Mouse (Mus musculus) forebrain, embryonic 11.5 days (tissue): Measurements from ENCODE around the gene Bst1. TPM values are rescaled to one million over a fixed set of nuclear protein-coding genes. Genes with fewer than 3 reads are reported as not detected.

Experiments
- ATAC-seq: fragments of 200-750 bp; cut with Nextera tagmentation; replicated peaks from 2 replicates; pipeline ENCODE4 v1.8.0; 2017; ENCODE audit warnings: moderate TSS enrichment; ENCODE audit not compliant: low FRiP score
- DNase-seq: peaks from one replicate; pipeline ENCODE4 v3.0.0-alpha.2; 2017; ENCODE audit warnings: low spot score
- H3K27ac ChIP-seq: fragments of 300-500 bp; sonication (generic); 2 replicates; pipeline ENCODE4 v1.5.1; 2014; ENCODE audit warnings: low read depth, low read length
- H3K27me3 ChIP-seq: fragments of 300-500 bp; sonication (generic); 2 replicates; pipeline ENCODE4 v1.6.1; 2014; ENCODE audit warnings: mild to moderate bottlenecking, low read length, mixed read lengths; ENCODE audit not compliant: control insufficient read depth, insufficient read depth
- H3K36me3 ChIP-seq: fragments of 300-500 bp; sonication (generic); 2 replicates; pipeline ENCODE4 v1.6.1; 2014; ENCODE audit warnings: mild to moderate bottlenecking, low read length, moderate library complexity, mixed read lengths; ENCODE audit not compliant: control insufficient read depth, insufficient read depth
- H3K4me1 ChIP-seq: fragments of 300-500 bp; sonication (generic); replicated peaks from 2 replicates; pipeline ENCODE4 v1.6.1; 2014; ENCODE audit warnings: low read length, mixed read lengths; ENCODE audit not compliant: control insufficient read depth, insufficient read depth
- H3K4me2 ChIP-seq: fragments of 300-500 bp; sonication (generic); 2 replicates; pipeline ENCODE4 v1.6.1; 2014; ENCODE audit warnings: low read depth, mild to moderate bottlenecking, low read length, moderate library complexity, mixed read lengths; ENCODE audit not compliant: severe bottlenecking
- H3K4me3 ChIP-seq: fragments of 300-500 bp; sonication (generic); 2 replicates; pipeline ENCODE4 v1.5.1; 2014; ENCODE audit warnings: low read depth, low read length
- H3K9ac ChIP-seq: fragments of 300-500 bp; sonication (generic); 2 replicates; pipeline ENCODE4 v1.6.1; 2014; ENCODE audit warnings: low read length
- H3K9me3 ChIP-seq: fragments of 300-500 bp; sonication (generic); 2 replicates; pipeline ENCODE4 v1.6.1; 2016; ENCODE audit warnings: low read length, mixed read lengths; ENCODE audit not compliant: control insufficient read depth
- WGBS: fragments of 180-500 bp; shearing (Covaris S2); extraction: QIAGEN DNeasy Blood & Tissue Kit; methylation state at CpG from one replicate; pipeline ENCODE4 v1.1.7; 2014; 5-methylcytosine and 5-hydroxymethylcytosine counted together
- polyA plus RNA-seq: library from polyadenylated mRNA; unstranded; fragments of >200 nt; fragmentation: Nextera tagmentation; extraction: Ambion mirVana; gene quantifications from 2 replicates; pipeline ENCODE4 v1.2.1, GENCODE M21; 2014

Gene Bst1
- polyA plus RNA-seq, 1 experiment from 2014 or later: not detected

GRCm38 (mm10) chr5:43872652-43873051 lies 54.0 kb downstream of the Bst1 start:
- no peak overlapping the region for H3K9ac ChIP-seq
- H3K27ac ChIP-seq: no peak overlapping the region
- no peaks in the 10 kb centered on the region for H3K9me3 ChIP-seq
- WGBS: 77% methylated on average over 1 of the region's 1 CpGs
- H3K36me3 ChIP-seq: no peaks in the 10 kb centered on the region
- H3K4me3 ChIP-seq: no peak overlapping the region
- DNase-seq (no peak), ATAC-seq (no peak)
- H3K27me3 ChIP-seq: no peaks in the 10 kb centered on the region
- peaks cover 3% of the 10 kb centered on the region; the same call in 1 of the 2 replicates for H3K4me1 ChIP-seq
- no peak overlapping the region for H3K4me2 ChIP-seq

GRCm38 (mm10) chr5:43882034-43882433 lies 63.3 kb downstream of the Bst1 start:
- H3K36me3 ChIP-seq: no peaks in the 10 kb centered on the region

GRCm38 (mm10) chr5:43885060-43885820 lies 66.6 kb downstream of the Bst1 start:
- no peaks in the 10 kb centered on the region for H3K27me3 ChIP-seq
- H3K4me3 ChIP-seq: no peak overlapping the region
- no peak overlapping the region for H3K27ac ChIP-seq
- no peaks in the 10 kb centered on the region for H3K4me1 ChIP-seq
- 24% methylated on average over 3 of the region's 3 CpGs for WGBS
- H3K36me3 ChIP-seq: no peaks in the 10 kb centered on the region
- H3K4me2 ChIP-seq: no peak overlapping the region
- ATAC-seq (no peak), DNase-seq (no peak)
- H3K9ac ChIP-seq: no peak overlapping the region
- H3K9me3 ChIP-seq: no peaks in the 10 kb centered on the region

More at GRCm38 (mm10) chr5:43882034-43882433, 63.3 kb downstream of the Bst1 start:
- ATAC-seq (no peak), DNase-seq (no peak)
- H3K9me3 ChIP-seq: no peaks in the 10 kb centered on the region
- no peaks in the 10 kb centered on the region for H3K4me1 ChIP-seq
- no peak overlapping the region for H3K4me2 ChIP-seq
- H3K4me3 ChIP-seq: no peak overlapping the region
- no peaks in the 10 kb centered on the region for H3K27me3 ChIP-seq
- WGBS: 92% methylated on average over 3 of the region's 3 CpGs
- H3K9ac ChIP-seq: no peak overlapping the region
- no peak overlapping the region for H3K27ac ChIP-seq

- no peak for ATAC-seq
- H3K4me3 ChIP-seq: no peak overlapping the region
- H3K27me3 ChIP-seq: no peaks in the 10 kb centered on the region
- no peak for DNase-seq
- H3K4me1 ChIP-seq: no peaks in the 10 kb centered on the region
- WGBS: 21% methylated on average over 1 of the region's 1 CpGs
- H3K27ac ChIP-seq: no peak overlapping the region
- no peak overlapping the region for H3K4me2 ChIP-seq
- no peaks in the 10 kb centered on the region for H3K36me3 ChIP-seq
- no peak overlapping the region for H3K9ac ChIP-seq
- no peaks in the 10 kb centered on the region for H3K9me3 ChIP-seq
Measured at GRCm38 (mm10) chr5:43892386-43892785, 73.7 kb downstream of the Bst1 start.

Other genes with a start within 250 kb of the Bst1 start
- gene Cc2d2a, start 156.5 kb upstream of the Bst1 start, polyA plus RNA-seq: 8.1 and 9.2 TPM in 2 replicates
- 67.5 and 69.1 TPM in 2 replicates for gene Fbxl5, start 2.8 kb downstream of the Bst1 start, polyA plus RNA-seq
- gene Cd38, start 49.7 kb downstream of the Bst1 start, polyA plus RNA-seq: 6.3 TPM in 2 replicates
- 1.2 TPM in 1 of 2 replicates, not detected in the other for gene Gm7879, start 94.3 kb downstream of the Bst1 start, polyA plus RNA-seq
- gene Fgfbp1, start 162.9 kb downstream of the Bst1 start, polyA plus RNA-seq: 0.43 and 0.63 TPM in 2 replicates